Mouse (Mus musculus): ENCODE measurements around the gene Mpzl3. TPM values are rescaled to one million over a fixed set of nuclear protein-coding genes. Genes with fewer than 3 reads are reported as not detected.

Mpzl3 gene
- 9.3 TPM for polyA plus RNA-seq (2014; fragmentation: Illumina TruSeq; extraction: RNeasy Lipid Tissue Mini Kit (QIAGEN cat#74804); ENCODE audit: low read depth, low replicate concordance)

GRCm38 (mm10) chr9:45055082-45055713, at the start of gene Mpzl3:
Mpzl3 (plus strand) TSS chr9:45055186.

GRCm38 (mm10) chr9:45009180-45010078, 45.6 kb upstream of the Mpzl3 start, which contains the start of gene Cd3e:
Cd3e (minus strand) TSS chr9:45009627.

GRCm38 (mm10) chr9:45039499-45039898, 15.5 kb upstream of the Mpzl3 start, which contains the start of gene Mpzl2:
Mpzl2 (plus strand) TSS chr9:45039799.

GRCm38 (mm10) chr9:45079011-45079410, 24.0 kb downstream of the Mpzl3 start, which contains the start of gene Jaml:
Jaml (plus strand) TSS chr9:45079183.

GRCm38 (mm10) chr9:45117741-45118431, 62.9 kb downstream of the Mpzl3 start, which contains the start of gene Scn2b:
Scn2b (plus strand) TSS chr9:45117782.

Other genes starting within 250 kb of the Mpzl3 start
- 12.2 TPM for gene Kmt2a, start 173.9 kb upstream of the Mpzl3 start, polyA plus RNA-seq (2014; fragmentation: Illumina TruSeq; extraction: RNeasy Lipid Tissue Mini Kit (QIAGEN cat#74804); ENCODE audit: low read depth, low replicate concordance)
- gene Atp5l, start 134.4 kb upstream of the Mpzl3 start, polyA plus RNA-seq (2014; fragmentation: Illumina TruSeq; extraction: RNeasy Lipid Tissue Mini Kit (QIAGEN cat#74804); ENCODE audit: low read depth, low replicate concordance), result 1,015 TPM
- 90.9 TPM for gene Ube4a, start 89.6 kb upstream of the Mpzl3 start, polyA plus RNA-seq (2014; fragmentation: Illumina TruSeq; extraction: RNeasy Lipid Tissue Mini Kit (QIAGEN cat#74804); ENCODE audit: low read depth, low replicate concordance)
- gene Cd3g, start 74.8 kb upstream of the Mpzl3 start, polyA plus RNA-seq (2014; fragmentation: Illumina TruSeq; extraction: RNeasy Lipid Tissue Mini Kit (QIAGEN cat#74804); ENCODE audit: low read depth, low replicate concordance), result 0.77 TPM
- gene Cd3d, start 73.4 kb upstream of the Mpzl3 start, polyA plus RNA-seq (2014; fragmentation: Illumina TruSeq; extraction: RNeasy Lipid Tissue Mini Kit (QIAGEN cat#74804); ENCODE audit: low read depth, low replicate concordance), result not detected
- gene Cd3e, start 45.6 kb upstream of the Mpzl3 start, polyA plus RNA-seq (2014; fragmentation: Illumina TruSeq; extraction: RNeasy Lipid Tissue Mini Kit (QIAGEN cat#74804); ENCODE audit: low read depth, low replicate concordance), result not detected
- 34.9 TPM for gene Mpzl2, start 15.4 kb upstream of the Mpzl3 start, polyA plus RNA-seq (2014; fragmentation: Illumina TruSeq; extraction: RNeasy Lipid Tissue Mini Kit (QIAGEN cat#74804); ENCODE audit: low read depth, low replicate concordance)
- 0.85 TPM for gene Jaml, start 24.0 kb downstream of the Mpzl3 start, polyA plus RNA-seq (2014; fragmentation: Illumina TruSeq; extraction: RNeasy Lipid Tissue Mini Kit (QIAGEN cat#74804); ENCODE audit: low read depth, low replicate concordance)
- gene Scn2b, start 62.6 kb downstream of the Mpzl3 start, polyA plus RNA-seq (2014; fragmentation: Illumina TruSeq; extraction: RNeasy Lipid Tissue Mini Kit (QIAGEN cat#74804); ENCODE audit: low read depth, low replicate concordance), result 0.32 TPM
- gene Scn4b, start 83.2 kb downstream of the Mpzl3 start, polyA plus RNA-seq (2014; fragmentation: Illumina TruSeq; extraction: RNeasy Lipid Tissue Mini Kit (QIAGEN cat#74804); ENCODE audit: low read depth, low replicate concordance), result 12.0 TPM
- gene BC049352, start 126.8 kb downstream of the Mpzl3 start, polyA plus RNA-seq (2014; fragmentation: Illumina TruSeq; extraction: RNeasy Lipid Tissue Mini Kit (QIAGEN cat#74804); ENCODE audit: low read depth, low replicate concordance), result 1.1 TPM
- not detected for gene Tmprss4, start 148.9 kb downstream of the Mpzl3 start, polyA plus RNA-seq (2014; fragmentation: Illumina TruSeq; extraction: RNeasy Lipid Tissue Mini Kit (QIAGEN cat#74804); ENCODE audit: low read depth, low replicate concordance)
- gene Il10ra, start 214.0 kb downstream of the Mpzl3 start, polyA plus RNA-seq (2014; fragmentation: Illumina TruSeq; extraction: RNeasy Lipid Tissue Mini Kit (QIAGEN cat#74804); ENCODE audit: low read depth, low replicate concordance), result 0.28 TPM